Mouse (Mus musculus) ES-E14 (cell line): Measurements from ENCODE around the gene Pcgf1.

Experiments used
- CHD2 ChIP-seq: IDR thresholded peaks from 2 replicates; pipeline ENCODE4 v1.6.1; 2014; ENCODE audit warnings: mild to moderate bottlenecking, low read depth, low read length, inconsistent platforms
- ZC3H11A ChIP-seq: IDR thresholded peaks from 2 replicates; pipeline ENCODE4 v1.6.1; 2012; ENCODE audit warnings: low read depth, mild to moderate bottlenecking, inconsistent platforms, low read length, borderline replicate concordance

- TF ChIP-seq ZC3H11A (no peak), CHD2 (no peak)
These were observed 11.2 kb upstream of the Pcgf1 start for GRCm38 (mm10) chr6:83066441-83066840.
